In genomic region chr3:50830926-50831325, GRCm38 (mm10) we compare ENCODE assay signal across 25 mouse cellular contexts.
A peak's percentile ranks its signal among the peaks of the same experiment; 100 is the strongest.
DNase-seq lines count a peak whose midpoint lies in the region; ATAC-seq and TF ChIP-seq lines count a peak whose summit lies in the region.
"Had no signal": no experiment of that assay in that cellular context is flagged by ENCODE, and none has a peak within 500 bp of the region (broad histone marks: within the 10 kb centered on the region; RNA-seq: fewer than 3 reads in every experiment).

No protein-coding gene starts in this region.

- no peaks in the 10 kb centered on the region for H3K9me3 ChIP-seq in midbrain, embryonic 14.5 days (ENCODE audit: control insufficient read depth, low read length)
- no peaks in the 10 kb centered on the region for H3K9me3 ChIP-seq in midbrain, postnatal 0 days (ENCODE audit: low read length)
- H3K9me3 ChIP-seq: forebrain, embryonic 10.5 days; forebrain, embryonic 13.5 days; G1E; heart, embryonic 10.5 days; heart, embryonic 13.5 days; hindbrain, embryonic 12.5 days; hindbrain, embryonic 15.5 days had no signal

- 71% methylated on average over 9 of the region's 9 CpGs for WGBS in midbrain, embryonic 14.5 days
- WGBS in midbrain, postnatal 0 days: 62% methylated on average over 9 of the region's 9 CpGs

- H3K27me3 ChIP-seq in midbrain, embryonic 14.5 days (ENCODE audit: control insufficient read depth, insufficient read depth, low read length): no peaks in the 10 kb centered on the region
- no peaks in the 10 kb centered on the region for H3K27me3 ChIP-seq in midbrain, postnatal 0 days (ENCODE audit: insufficient read depth, low read length)
- H3K27me3 ChIP-seq: CH12.LX; forebrain, embryonic 13.5 days; heart, embryonic 13.5 days; hindbrain, embryonic 12.5 days; hindbrain, embryonic 15.5 days had no signal

- no peak overlapping the region for H3K4me3 ChIP-seq in midbrain, embryonic 14.5 days (replicated peaks; ENCODE audit: low read depth, low read length)
- H3K4me3 ChIP-seq in midbrain, postnatal 0 days (ENCODE audit: low read depth, low read length): no peak overlapping the region
- H3K4me3 ChIP-seq: forebrain, embryonic 10.5 days; forebrain, embryonic 13.5 days; heart, adult 2 months; heart, embryonic 10.5 days; heart, embryonic 13.5 days; hindbrain, embryonic 12.5 days; hindbrain, embryonic 15.5 days had no signal

- TF ChIP-seq CTCF in midbrain, postnatal 0 days (IDR thresholded peaks at IDR 0.05): no peak

- DNase-seq in frontal cortex, postnatal 10 days (ENCODE audit: low spot score in 2 of 2): no peak
- DNase-seq in midbrain, embryonic 14.5 days: peak; percentile 29
- no peak for DNase-seq in midbrain, postnatal 0 days (ENCODE audit: low spot score)
- DNase-seq in urinary bladder, postnatal 14 days (ENCODE audit: low spot score): peak; percentile 4
- DNase-seq in urinary bladder, postnatal 25 days (ENCODE audit: low spot score): no peak
- DNase-seq: adrenal gland, postnatal 10 days; adrenal gland, postnatal 36 days; B cell, adult 2 months; cerebellum, adult 11-12 months; cerebellum, adult 9-10 months; cerebellum, postnatal 14 days; gastrocnemius, postnatal 25 days; heart, adult 2 months; heart, postnatal 14 days had no signal

- no peak overlapping the region for H3K27ac ChIP-seq in midbrain, embryonic 14.5 days (replicated peaks; ENCODE audit: low read depth, low read length)
- H3K27ac ChIP-seq in midbrain, postnatal 0 days (ENCODE audit: low read depth, low read length): no peak overlapping the region
- H3K27ac ChIP-seq: forebrain, embryonic 10.5 days; forebrain, embryonic 13.5 days; heart, adult 2 months; heart, embryonic 10.5 days; heart, embryonic 13.5 days; hindbrain, embryonic 12.5 days; hindbrain, embryonic 15.5 days had no signal

- H3K4me2 ChIP-seq in midbrain, embryonic 14.5 days (ENCODE audit: low read length): no peak overlapping the region
- no peak overlapping the region for H3K4me2 ChIP-seq in midbrain, postnatal 0 days (ENCODE audit: low read depth, low read length, poor library complexity, severe bottlenecking)
- H3K4me2 ChIP-seq: forebrain, embryonic 13.5 days; heart, embryonic 13.5 days; hindbrain, embryonic 12.5 days; hindbrain, embryonic 15.5 days had no signal

- no peak overlapping the region for H3K9ac ChIP-seq in midbrain, embryonic 14.5 days (replicated peaks; ENCODE audit: low read length)
- no peak overlapping the region for H3K9ac ChIP-seq in midbrain, postnatal 0 days (replicated peaks; ENCODE audit: low read length, poor library complexity, severe bottlenecking)
- H3K9ac ChIP-seq: forebrain, embryonic 13.5 days; heart, embryonic 13.5 days; hindbrain, embryonic 12.5 days; hindbrain, embryonic 15.5 days had no signal

- H3K4me1 ChIP-seq in midbrain, embryonic 14.5 days (ENCODE audit: control insufficient read depth, insufficient read depth, low read length): peaks cover 11% of the 10 kb centered on the region
- no peaks in the 10 kb centered on the region for H3K4me1 ChIP-seq in midbrain, postnatal 0 days (ENCODE audit: insufficient read depth, low read length)
- H3K4me1 ChIP-seq: heart, embryonic 10.5 days; heart, embryonic 13.5 days had no signal

- peak; percentile 83; the same call in 1 of the 2 replicates for ATAC-seq in frontal cortex, adult (ENCODE audit: low TSS enrichment)
- no peak for ATAC-seq in midbrain, embryonic 14.5 days (ENCODE audit: low FRiP score, low TSS enrichment)
- no peak for ATAC-seq in midbrain, postnatal 0 days (ENCODE audit: low FRiP score)
- ATAC-seq: forebrain, embryonic 13.5 days; forebrain, embryonic 16.5 days; Patski had no signal

- no peaks in the 10 kb centered on the region for H3K36me3 ChIP-seq in midbrain, embryonic 14.5 days (ENCODE audit: control insufficient read depth, insufficient read depth, low read length)
- no peaks in the 10 kb centered on the region for H3K36me3 ChIP-seq in midbrain, postnatal 0 days (ENCODE audit: insufficient read depth, low read length)
- H3K36me3 ChIP-seq: forebrain, embryonic 10.5 days; G1E; heart, embryonic 10.5 days; heart, embryonic 13.5 days; hindbrain, embryonic 12.5 days; hindbrain, embryonic 15.5 days had no signal

Comparison
In these comparisons a context has a peak if more than half of its experiments do, and no peak if none do; other contexts are left out.
1. DNase-seq: peak in midbrain, embryonic 14.5 days (single experiment) and urinary bladder, postnatal 14 days (single experiment); none in frontal cortex, postnatal 10 days (0 of 2), midbrain, postnatal 0 days (single experiment) and urinary bladder, postnatal 25 days (single experiment).